Mouse (Mus musculus): Measurements from ENCODE around the gene Exoc2.

GRCm38 (mm10) chr13:30795960-30796359 is 177.9 kb downstream of the Exoc2 start:
- TF ChIP-seq CTCF (IDR thresholded peaks at IDR 0.05; ENCODE audit: low read depth): no peak
- TF ChIP-seq EP300 (optimal IDR thresholded peaks at IDR 0.05): no peak
